Mouse (Mus musculus): Measurements from ENCODE around the gene Ifnl3. TPM values are rescaled to one million over a fixed set of nuclear protein-coding genes. Genes with fewer than 3 reads are reported as not detected.
"Not testable (repeated sequence)": the region's sequence is repeated elsewhere in the genome, so short reads cannot be mapped to it uniquely, and the experiment has no call there.

Ifnl3 gene
- polyA plus RNA-seq, 1 experiment from 2014 or later = not detected

- H3K27ac ChIP-seq = not testable (repeated sequence)
- 61% methylated on average over 8 of the region's 8 CpGs for WGBS
Measured at GRCm38 (mm10) chr7:28510405-28510974, 12.1 kb upstream of the Ifnl3 start, which contains the start of gene Ifnl2. Gene Ifnl2, minus strand, starts transcription at chr7:28510455.

GRCm38 (mm10) chr7:28511441-28511840 lies 11.2 kb upstream of the Ifnl3 start:
- H3K36me3 ChIP-seq = no peaks in the 10 kb centered on the region
- WGBS = 70% methylated on average over 8 of the region's 8 CpGs

More at GRCm38 (mm10) chr7:28510405-28510974, 12.1 kb upstream of the Ifnl3 start, which contains the start of gene Ifnl2:
- DNase-seq (ENCODE audit: low spot score); H3K27me3 ChIP-seq (ENCODE audit: insufficient read depth, poor library complexity, severe bottlenecking); H3K9me3 ChIP-seq; H3K36me3 ChIP-seq; H3K4me3 ChIP-seq; H3K4me1 ChIP-seq: not testable (repeated sequence)

GRCm38 (mm10) chr7:28527922-28528719 lies 5.5 kb downstream of the Ifnl3 start:
- Histone ChIP-seq H3K4me3 (no peak overlapping the region), H3K27me3 (ENCODE audit: insufficient read depth, poor library complexity, severe bottlenecking) (peaks cover 11% of the 10 kb centered on the region; the same call in 1 of the 2 replicates), H3K4me1 (peaks cover 8% of the 10 kb centered on the region; the same call in 1 of the 2 replicates), H3K27ac (no peak overlapping the region), H3K36me3 (no peaks in the 10 kb centered on the region), H3K9me3 (no peaks in the 10 kb centered on the region)
- WGBS = 6% methylated on average over 19 of the region's 19 CpGs
- DNase-seq (ENCODE audit: low spot score) = peak; percentile 86

More at GRCm38 (mm10) chr7:28511441-28511840, 11.2 kb upstream of the Ifnl3 start:
- no peak overlapping the region for H3K4me3 ChIP-seq
- H3K4me1 ChIP-seq = no peaks in the 10 kb centered on the region
- H3K9me3 ChIP-seq = no peaks in the 10 kb centered on the region
- no peaks in the 10 kb centered on the region for H3K27me3 ChIP-seq (ENCODE audit: insufficient read depth, poor library complexity, severe bottlenecking)
- H3K27ac ChIP-seq = no peak overlapping the region
- DNase-seq (ENCODE audit: low spot score) = no peak

GRCm38 (mm10) chr7:28532005-28532404 lies 9.4 kb downstream of the Ifnl3 start:
- H3K27ac ChIP-seq = no peak overlapping the region
- no peak for DNase-seq (ENCODE audit: low spot score)
- 74% methylated on average over 8 of the region's 8 CpGs for WGBS

GRCm38 (mm10) chr7:28538886-28539285 lies 16.2 kb downstream of the Ifnl3 start:
- DNase-seq (ENCODE audit: low spot score); H3K4me3 ChIP-seq; H3K36me3 ChIP-seq; H3K4me1 ChIP-seq; H3K27ac ChIP-seq; H3K9me3 ChIP-seq: not testable (repeated sequence)
- H3K27me3 ChIP-seq (ENCODE audit: insufficient read depth, poor library complexity, severe bottlenecking) = peaks cover 18% of the 10 kb centered on the region
- 86% methylated on average over 6 of the region's 6 CpGs for WGBS

More at GRCm38 (mm10) chr7:28532005-28532404, 9.4 kb downstream of the Ifnl3 start:
- peaks cover 8% of the 10 kb centered on the region; the same call in 1 of the 2 replicates for H3K4me1 ChIP-seq
- no peaks in the 10 kb centered on the region for H3K9me3 ChIP-seq
- no peaks in the 10 kb centered on the region for H3K36me3 ChIP-seq
- 0 out of 2 replicates have a peak, but pooled peaks cover 7% of the 10 kb centered on the region for H3K27me3 ChIP-seq (ENCODE audit: insufficient read depth, poor library complexity, severe bottlenecking)
- no peak overlapping the region for H3K4me3 ChIP-seq

- H3K9me3 ChIP-seq = no peaks in the 10 kb centered on the region
- H3K4me3 ChIP-seq = no peak within 1 kb of the TSS
- no peak within 1 kb of the TSS for H3K27ac ChIP-seq
- peaks cover 34% of the 10 kb centered on the region for H3K27me3 ChIP-seq (ENCODE audit: insufficient read depth, poor library complexity, severe bottlenecking)
- 57% methylated on average over 4 of the region's 4 CpGs for WGBS
- DNase-seq (ENCODE audit: low spot score) = no peak
- peaks cover 14% of the 10 kb centered on the region for H3K4me1 ChIP-seq
- no peaks in the 10 kb centered on the region for H3K36me3 ChIP-seq
Measured at GRCm38 (mm10) chr7:28540526-28540925, 17.9 kb downstream of the Ifnl3 start, which contains the start of gene Sycn. Gene Sycn, plus strand, starts transcription at chr7:28540885.

GRCm38 (mm10) chr7:28544051-28544601 lies 21.5 kb downstream of the Ifnl3 start:
- Histone ChIP-seq H3K4me1 (peaks cover 27% of the 10 kb centered on the region), H3K36me3 (no peaks in the 10 kb centered on the region), H3K4me3 (peak overlapping the region; percentile 48), H3K27me3 (ENCODE audit: insufficient read depth, poor library complexity, severe bottlenecking) (peaks cover 67% of the 10 kb centered on the region), H3K9me3 (no peaks in the 10 kb centered on the region), H3K27ac (0 out of 2 replicates have a peak overlapping the region, but pooled peaks have one; percentile 12)
- DNase-seq (ENCODE audit: low spot score) = no peak
- 7% methylated on average over 27 of the region's 27 CpGs for WGBS

- Histone ChIP-seq H3K27me3 (ENCODE audit: insufficient read depth, poor library complexity, severe bottlenecking) (peaks cover 67% of the 10 kb centered on the region), H3K36me3 (no peaks in the 10 kb centered on the region), H3K4me1 (peaks cover 27% of the 10 kb centered on the region), H3K4me3 (no peak overlapping the region), H3K9me3 (no peaks in the 10 kb centered on the region), H3K27ac (no peak overlapping the region)
- WGBS = 20% methylated on average over 14 of the region's 14 CpGs
- DNase-seq (ENCODE audit: low spot score) = peak; percentile 82
Measured at GRCm38 (mm10) chr7:28545048-28545890, 22.6 kb downstream of the Ifnl3 start.

- H3K9me3 ChIP-seq = no peaks in the 10 kb centered on the region
- WGBS = 48% methylated on average over 7 of the region's 7 CpGs
- H3K27me3 ChIP-seq (ENCODE audit: insufficient read depth, poor library complexity, severe bottlenecking) = peaks cover 67% of the 10 kb centered on the region
- no peak for DNase-seq (ENCODE audit: low spot score)
- no peak overlapping the region; the same call in 1 of the 2 replicates for H3K4me3 ChIP-seq
- no peaks in the 10 kb centered on the region for H3K36me3 ChIP-seq
- H3K27ac ChIP-seq = no peak overlapping the region
- peaks cover 27% of the 10 kb centered on the region for H3K4me1 ChIP-seq
Measured at GRCm38 (mm10) chr7:28545891-28546210, 23.2 kb downstream of the Ifnl3 start.

GRCm38 (mm10) chr7:28546649-28547048 lies 24.0 kb downstream of the Ifnl3 start:
- DNase-seq (ENCODE audit: low spot score) = no peak
- WGBS = 1% methylated on average over 22 of the region's 22 CpGs
- peaks cover 67% of the 10 kb centered on the region for H3K27me3 ChIP-seq (ENCODE audit: insufficient read depth, poor library complexity, severe bottlenecking)
- peaks cover 27% of the 10 kb centered on the region for H3K4me1 ChIP-seq
- H3K9me3 ChIP-seq = no peaks in the 10 kb centered on the region
- peak overlapping the region; percentile 53 for H3K4me3 ChIP-seq
- H3K36me3 ChIP-seq = no peaks in the 10 kb centered on the region
- 0 out of 2 replicates have a peak overlapping the region, but pooled peaks have one; percentile 16 for H3K27ac ChIP-seq

- DNase-seq (ENCODE audit: low spot score) = no peak
- WGBS = 12% methylated on average over 5 of the region's 5 CpGs
- Histone ChIP-seq H3K9me3 (no peaks in the 10 kb centered on the region), H3K4me1 (peaks cover 27% of the 10 kb centered on the region), H3K36me3 (no peaks in the 10 kb centered on the region), H3K4me3 (peak within 1 kb of the TSS; percentile 53), H3K27ac (0 out of 2 replicates have a peak within 1 kb of the TSS, but pooled peaks have one; percentile 16), H3K27me3 (ENCODE audit: insufficient read depth, poor library complexity, severe bottlenecking) (peaks cover 66% of the 10 kb centered on the region)
Measured at GRCm38 (mm10) chr7:28547154-28547553, 24.5 kb downstream of the Ifnl3 start, which contains the start of gene Nccrp1. Gene Nccrp1, minus strand, starts transcription at chr7:28547254.

GRCm38 (mm10) chr7:28547628-28548027 lies 25.0 kb downstream of the Ifnl3 start:
- Histone ChIP-seq H3K4me3 (peak overlapping the region; percentile 53; the same call in 1 of the 2 replicates), H3K27me3 (ENCODE audit: insufficient read depth, poor library complexity, severe bottlenecking) (peaks cover 61% of the 10 kb centered on the region), H3K27ac (no peak overlapping the region), H3K4me1 (peaks cover 27% of the 10 kb centered on the region), H3K36me3 (no peaks in the 10 kb centered on the region), H3K9me3 (no peaks in the 10 kb centered on the region)
- 65% methylated on average over 7 of the region's 7 CpGs for WGBS
- DNase-seq (ENCODE audit: low spot score) = no peak
